Mouse (Mus musculus): ENCODE measurements around the gene Usp4.
"Not testable (repeated sequence)": the region's sequence is repeated elsewhere in the genome, so short reads cannot be mapped to it uniquely, and the experiment has no call there.

The Usp4 gene

DNA sequence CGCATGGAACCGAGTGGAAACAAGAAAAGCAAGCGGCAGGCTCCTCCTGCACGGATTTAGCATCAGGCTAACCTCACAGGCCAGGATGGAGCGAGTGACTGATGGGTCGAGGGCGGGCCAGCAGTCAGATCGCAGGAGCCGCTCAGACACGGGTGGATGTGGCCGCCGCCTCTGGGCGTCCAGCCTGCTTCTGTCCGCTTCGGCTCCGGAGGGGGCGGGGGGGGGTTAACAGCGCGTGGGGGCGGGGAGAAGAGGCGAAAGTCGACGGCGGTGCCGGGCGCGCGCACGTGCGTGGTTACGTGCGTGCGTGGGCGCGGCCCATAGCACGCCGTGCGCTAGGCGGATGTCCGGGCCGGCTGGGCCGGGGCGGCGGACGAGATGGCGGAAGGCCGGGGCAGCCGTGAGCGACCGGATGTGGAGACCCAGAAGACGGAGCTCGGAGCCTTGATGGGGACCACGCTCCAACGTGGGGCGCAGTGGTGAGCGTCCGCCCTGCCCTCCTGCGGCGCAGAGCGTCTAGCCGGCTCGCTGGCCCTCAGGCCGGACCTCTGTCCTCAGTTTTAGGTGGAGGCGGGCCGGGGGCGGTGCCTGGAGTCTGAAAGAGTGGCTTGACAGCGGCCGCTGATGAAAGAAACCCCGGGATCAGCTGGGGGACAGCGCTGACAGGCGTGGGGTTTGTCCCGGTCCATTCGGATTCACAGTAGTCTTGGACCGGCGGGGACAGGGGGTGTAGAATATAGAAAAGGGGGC is at the start of gene Usp4:
Gene Usp4, plus strand, starts transcription at position 314 of the 750 bp plus-strand sequence.
- peak; percentile 84 for DNase-seq

DNA sequence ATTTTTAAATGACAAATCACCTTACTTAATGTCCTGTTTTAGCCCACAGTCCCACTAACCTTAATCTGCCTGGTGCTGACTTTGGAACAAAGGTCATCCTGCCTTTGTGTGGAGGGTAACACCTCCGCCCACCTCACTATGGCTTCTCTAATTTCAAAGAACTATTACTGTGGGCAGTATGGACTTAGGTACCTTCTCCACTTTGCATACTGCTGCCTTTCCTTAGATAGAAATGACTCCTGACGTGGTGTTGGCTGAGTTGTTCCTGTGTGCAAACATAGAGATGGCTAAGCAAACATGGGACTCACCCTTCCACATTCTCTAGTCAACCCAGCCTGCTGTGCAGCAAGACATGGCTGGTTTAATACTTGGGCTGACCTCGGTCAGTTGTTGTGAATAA is 45.8 kb upstream of the Usp4 start:
- DNase-seq = no peak

GRCm38 (mm10) chr9:108304716-108305115 is 42.9 kb upstream of the Usp4 start:
- no peak for DNase-seq

GRCm38 (mm10) chr9:108305170-108305569 is 42.5 kb upstream of the Usp4 start:
- DNase-seq = no peak

DNA sequence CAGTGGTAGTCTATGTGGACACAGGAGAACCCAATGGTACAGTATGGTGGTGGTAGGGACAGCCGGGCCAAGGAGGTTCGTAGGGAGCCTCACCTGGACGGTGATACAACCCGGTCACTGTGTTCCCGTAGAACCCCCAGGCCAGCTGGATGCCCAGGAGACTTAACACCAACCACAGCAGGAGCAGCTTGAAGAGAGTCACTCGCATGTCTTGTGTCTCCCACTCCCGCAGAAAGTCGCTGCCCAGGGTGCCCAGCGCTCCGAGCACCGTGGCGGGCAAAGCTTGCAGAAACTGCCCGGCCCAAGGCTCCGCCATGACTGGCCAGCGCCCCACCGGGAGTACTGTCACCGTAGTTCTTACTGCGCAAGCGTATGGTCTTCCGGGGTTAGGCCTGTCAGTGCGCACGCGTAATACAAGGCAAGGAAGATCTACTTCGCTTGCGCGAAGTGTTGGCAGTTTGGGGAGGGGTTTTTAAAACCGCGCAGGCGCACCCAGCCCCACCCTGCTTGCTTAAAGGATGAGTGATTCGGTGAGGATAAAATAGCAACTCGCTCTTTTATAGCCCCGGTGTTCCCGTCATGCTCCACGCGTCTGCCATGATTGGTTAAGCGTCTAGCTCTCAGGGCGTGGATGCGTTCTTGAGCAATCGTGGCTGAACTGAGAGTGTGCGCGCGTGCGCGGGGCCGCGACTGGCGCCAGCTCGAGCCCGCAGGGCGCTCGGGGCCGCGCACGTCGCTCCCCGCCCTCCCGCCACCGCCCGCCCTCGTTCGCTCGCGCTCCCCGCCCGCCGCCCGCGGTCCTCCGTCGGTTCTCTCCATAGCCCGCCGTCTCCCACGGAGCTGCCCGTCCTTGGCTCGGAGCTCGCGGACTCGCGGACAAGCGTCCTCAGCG is 41.8 kb upstream of the Usp4 start, which contains the start of the genes Rhoa and Tcta:
Gene Rhoa, plus strand, starts transcription at position 501 of the 892 bp plus-strand sequence.
Gene Tcta, minus strand, starts transcription at position 532 of the 892 bp plus-strand sequence.
- DNase-seq = peak; percentile 100

DNA sequence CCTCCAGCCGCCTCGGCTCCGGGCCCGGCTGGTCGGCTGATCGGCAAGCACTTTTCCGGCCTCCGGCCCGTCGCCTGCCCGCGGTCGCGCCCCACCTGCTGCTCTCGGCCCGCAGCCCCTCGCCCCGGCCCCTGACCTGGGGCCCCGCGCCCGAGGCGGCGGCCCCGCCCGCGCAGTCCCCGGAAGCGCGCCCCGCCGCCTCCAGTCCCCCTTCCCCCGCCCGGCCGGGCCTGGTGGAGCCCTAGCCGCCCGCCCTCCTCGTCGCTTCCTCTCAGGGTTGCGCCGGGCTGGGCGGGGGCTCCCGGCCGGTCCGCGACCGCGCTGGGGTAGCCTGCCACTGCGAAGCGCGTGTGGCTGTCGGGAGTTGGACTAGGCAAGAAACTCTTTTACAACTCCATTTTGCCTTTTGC is 41.1 kb upstream of the Usp4 start:
- no peak for DNase-seq

DNA sequence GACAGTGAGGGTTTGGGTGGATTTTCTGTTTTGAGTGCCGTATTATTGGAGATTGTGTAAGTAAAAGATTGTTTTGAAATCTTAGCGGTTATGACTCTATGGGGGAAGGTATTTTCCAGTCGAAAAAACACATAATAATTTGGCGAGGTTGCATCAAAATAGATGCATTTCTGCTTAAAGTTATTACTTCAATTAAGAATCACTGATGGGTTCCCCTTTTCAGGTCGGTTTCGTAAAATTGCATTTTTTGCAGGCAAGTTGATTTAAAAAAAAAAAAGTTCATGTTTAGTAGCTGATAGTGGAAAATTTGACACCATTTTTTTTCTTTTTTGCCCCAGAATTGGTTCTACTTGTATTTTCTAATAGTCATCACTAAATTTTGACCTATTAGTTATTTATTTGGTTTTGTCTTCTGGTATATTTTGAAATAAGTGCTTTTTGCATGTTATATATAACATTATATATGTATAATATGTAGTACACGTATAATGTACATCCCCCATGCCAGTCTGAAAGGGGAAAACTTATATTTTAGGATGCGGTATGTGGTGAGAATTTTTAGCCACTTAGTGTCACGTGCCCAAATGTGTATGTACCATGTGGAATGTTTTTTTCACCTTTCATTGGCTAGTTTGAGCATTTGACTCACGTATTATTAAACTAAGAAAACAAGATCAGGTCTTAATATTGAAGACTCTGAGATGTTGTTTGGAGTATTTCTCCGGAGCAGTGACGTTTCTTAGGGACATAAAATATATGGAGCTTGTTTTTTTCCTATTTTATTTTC is 40.4 kb upstream of the Usp4 start:
- DNase-seq = peak; percentile 50

GRCm38 (mm10) chr9:108308141-108308540 is 39.5 kb upstream of the Usp4 start:
- DNase-seq = peak; percentile 28

GRCm38 (mm10) chr9:108317572-108317971 is 30.1 kb upstream of the Usp4 start:
- DNase-seq = no peak

GRCm38 (mm10) chr9:108318462-108318861 is 29.2 kb upstream of the Usp4 start:
- no peak for DNase-seq

GRCm38 (mm10) chr9:108322054-108322453 is 25.6 kb upstream of the Usp4 start:
- DNase-seq = not testable (repeated sequence)

DNA sequence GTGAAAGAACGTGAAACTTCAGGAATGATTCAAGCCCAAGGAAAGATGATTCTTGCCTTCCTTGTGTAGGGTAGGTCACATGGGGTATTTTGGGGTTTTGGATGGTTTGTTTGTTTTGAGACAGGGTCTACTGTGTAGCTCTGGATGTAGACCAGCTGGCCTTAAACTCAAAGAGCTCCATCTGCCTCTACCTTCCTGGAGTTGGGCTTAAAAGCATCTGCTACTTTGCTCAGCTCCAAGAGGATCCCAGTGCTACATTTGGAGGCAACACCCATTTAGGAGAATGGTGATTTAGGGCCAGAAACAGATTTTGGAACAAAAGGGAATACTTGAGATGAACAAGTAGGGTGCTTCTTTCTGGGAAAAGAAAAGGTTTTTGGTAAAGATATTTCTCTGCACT is 22.9 kb upstream of the Usp4 start:
- DNase-seq = peak; percentile 61

GRCm38 (mm10) chr9:108325811-108326210 is 21.8 kb upstream of the Usp4 start:
- DNase-seq = no peak

GRCm38 (mm10) chr9:108337848-108338550 is 9.7 kb upstream of the Usp4 start:
- no peak for DNase-seq

DNA sequence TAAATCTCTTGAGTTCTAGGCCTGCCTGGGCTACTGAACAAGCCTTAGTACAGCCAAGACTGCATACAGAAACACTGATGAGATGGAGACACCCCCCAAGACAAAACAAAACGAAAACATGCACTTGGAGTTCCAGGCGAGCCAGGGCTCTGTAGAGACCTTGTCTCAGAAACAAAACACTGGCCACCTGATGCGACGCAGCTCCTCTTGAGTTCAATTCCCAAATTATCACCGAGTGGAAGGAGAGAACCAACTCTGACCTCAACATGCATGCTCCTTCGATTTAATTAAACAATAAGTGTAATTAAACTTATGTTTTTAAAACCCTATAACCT is 9.1 kb upstream of the Usp4 start:
- no peak for DNase-seq

DNA sequence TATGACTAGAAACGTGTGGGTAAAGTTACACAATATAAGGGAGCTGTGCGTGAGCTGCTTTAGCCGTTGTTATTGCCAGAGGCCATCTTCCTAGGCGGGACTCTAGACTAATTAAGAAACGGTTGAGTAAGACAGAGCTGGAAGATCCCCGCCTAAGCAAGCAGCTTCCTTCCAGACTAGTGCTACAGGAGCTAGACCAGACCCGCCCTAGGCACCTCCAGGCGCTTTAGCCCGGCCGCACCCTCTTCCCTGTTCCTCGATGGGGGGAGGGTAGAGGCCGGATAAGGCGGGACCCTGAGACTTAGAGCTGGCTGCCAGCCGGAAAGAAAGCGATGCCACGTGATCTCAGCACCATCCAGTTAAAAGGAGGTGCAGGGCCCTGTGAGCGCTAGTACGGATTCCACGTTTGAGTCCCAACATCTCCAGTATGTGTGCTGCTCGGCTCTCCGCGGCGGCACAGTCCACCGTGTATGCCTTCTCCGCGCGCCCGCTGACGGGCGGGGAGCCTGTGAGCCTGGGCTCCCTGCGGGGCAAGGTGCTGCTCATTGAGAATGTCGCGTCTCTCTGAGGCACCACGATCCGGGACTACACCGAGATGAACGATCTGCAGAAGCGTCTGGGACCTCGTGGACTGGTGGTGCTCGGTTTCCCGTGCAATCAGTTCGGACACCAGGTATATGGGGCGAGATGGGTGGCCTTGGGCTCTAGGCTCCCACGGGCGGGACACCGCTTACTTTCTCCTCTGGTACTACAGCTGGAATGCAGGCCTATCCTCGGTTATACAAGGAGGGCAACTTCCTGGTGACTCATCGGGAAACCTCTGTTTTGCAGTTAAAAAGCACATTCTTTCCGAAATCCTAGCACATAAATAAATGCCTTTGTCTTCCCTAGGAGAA is 8.5 kb upstream of the Usp4 start, which contains the start of gene Gpx1:
Gene Gpx1, plus strand, starts transcription at position 18 of the 896 bp plus-strand sequence.
- peak; percentile 87 for DNase-seq

DNA sequence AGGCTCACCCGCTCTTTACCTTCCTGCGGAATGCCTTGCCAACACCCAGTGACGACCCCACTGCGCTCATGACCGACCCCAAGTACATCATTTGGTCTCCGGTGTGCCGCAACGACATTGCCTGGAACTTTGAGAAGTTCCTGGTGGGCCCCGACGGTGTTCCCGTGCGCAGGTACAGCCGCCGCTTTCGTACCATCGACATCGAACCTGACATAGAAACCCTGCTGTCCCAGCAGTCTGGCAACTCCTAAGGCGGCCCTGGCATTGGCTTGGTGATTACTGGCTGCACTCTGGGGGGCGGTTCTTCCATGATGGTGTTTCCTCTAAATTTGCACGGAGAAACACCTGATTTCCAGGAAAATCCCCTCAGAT is 7.8 kb upstream of the Usp4 start:
- peak; percentile 45 for DNase-seq

DNA sequence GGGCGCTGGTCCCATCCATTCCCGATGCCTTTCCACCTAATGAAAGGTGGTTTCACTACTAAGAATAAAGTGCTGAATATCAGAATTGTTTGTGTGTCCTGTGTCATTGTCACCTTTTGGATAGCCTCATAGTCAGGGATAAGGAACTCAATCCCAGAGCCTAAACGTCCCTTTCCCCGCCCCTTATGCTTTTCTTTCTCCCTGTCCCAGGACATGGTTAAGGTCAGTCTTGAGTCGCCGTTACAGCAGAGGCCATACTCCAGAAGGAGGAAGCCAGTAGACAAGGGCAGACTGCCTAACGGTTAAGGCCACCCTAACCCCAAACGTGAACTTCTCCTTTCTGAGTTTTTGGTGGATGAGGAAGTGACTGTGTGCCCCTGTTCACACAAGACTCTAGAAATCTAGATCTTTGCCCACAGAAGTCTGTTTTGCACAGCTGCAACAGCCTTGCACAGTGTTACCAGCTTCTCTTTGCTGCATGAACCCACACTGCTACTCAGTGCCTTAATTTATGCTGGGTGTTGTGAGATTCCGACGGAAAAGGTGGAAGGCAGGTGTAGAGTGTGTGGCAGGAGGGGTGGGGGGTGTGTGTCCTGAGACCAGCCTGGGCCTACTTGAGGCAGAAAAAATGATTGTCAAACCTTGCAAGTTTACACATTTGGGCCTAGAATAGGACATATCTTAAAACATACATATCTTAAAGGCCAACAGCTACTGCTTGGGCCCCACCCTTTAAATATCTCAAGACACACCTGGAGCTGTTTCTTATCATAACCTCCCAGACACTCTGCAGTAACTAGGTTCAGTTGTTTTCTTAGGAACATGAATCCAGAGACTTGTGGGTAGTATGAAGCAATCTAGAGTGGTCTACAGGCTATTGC is 7.2 kb upstream of the Usp4 start:
- no peak for DNase-seq

DNA sequence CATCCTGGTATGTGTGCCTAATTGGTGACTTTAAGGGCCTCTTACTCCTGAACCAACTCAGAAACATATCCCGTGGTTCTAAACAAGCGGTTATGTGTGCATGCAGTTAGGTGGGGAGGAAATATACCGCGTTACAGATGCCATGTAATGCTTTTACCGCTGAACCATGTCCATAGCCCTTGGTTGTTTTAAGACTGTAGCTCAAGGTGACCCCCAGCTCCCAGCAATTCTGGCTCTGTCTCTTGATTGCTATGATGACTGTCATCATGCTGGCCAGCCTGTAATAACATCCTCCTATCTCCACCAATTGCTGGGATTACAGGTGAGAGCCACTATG is 6.5 kb upstream of the Usp4 start:
- no peak for DNase-seq

DNA sequence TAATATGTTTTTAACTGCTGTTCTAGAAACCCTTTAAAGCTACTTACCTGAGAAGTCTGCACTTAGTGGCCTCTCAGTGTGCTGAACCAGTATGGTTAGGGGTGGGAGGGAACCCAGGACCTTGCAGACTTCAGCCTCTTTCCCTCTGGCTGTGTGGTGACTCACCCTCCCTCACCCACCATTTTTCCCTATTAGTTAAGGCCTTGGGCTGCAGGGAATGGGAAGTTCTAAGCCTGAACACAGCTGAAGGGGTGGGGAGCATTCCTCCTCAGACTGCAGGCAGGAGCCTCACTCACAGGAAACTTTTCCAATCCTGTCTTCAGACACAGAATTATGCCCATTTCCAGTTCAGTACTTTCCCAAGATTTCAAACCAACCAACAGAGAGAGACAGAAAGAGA is 5.9 kb upstream of the Usp4 start:
- DNase-seq = no peak

All from cerebellum, adult 9-10 months (tissue).